Mouse (Mus musculus): Measurements from ENCODE around the gene Ppp1r16b.

- no peak for TF ChIP-seq CTCF (IDR thresholded peaks at IDR 0.05; ENCODE audit: low read depth, low read length)
- TF ChIP-seq GATA1 (IDR thresholded peaks at IDR 0.05; ENCODE audit: borderline replicate concordance, low read length), result no peak
Observed at GRCm38 (mm10) chr2:158682344-158683037, 17.3 kb downstream of the Ppp1r16b start.
